Mouse (Mus musculus): ENCODE data around the gene Tmem100. TPM values are rescaled to one million over a fixed set of nuclear protein-coding genes. Genes with fewer than 3 reads are reported as not detected.

Tmem100 gene
- polyA plus RNA-seq, 1 experiment from 2014 or later: 13.6 TPM

DNA sequence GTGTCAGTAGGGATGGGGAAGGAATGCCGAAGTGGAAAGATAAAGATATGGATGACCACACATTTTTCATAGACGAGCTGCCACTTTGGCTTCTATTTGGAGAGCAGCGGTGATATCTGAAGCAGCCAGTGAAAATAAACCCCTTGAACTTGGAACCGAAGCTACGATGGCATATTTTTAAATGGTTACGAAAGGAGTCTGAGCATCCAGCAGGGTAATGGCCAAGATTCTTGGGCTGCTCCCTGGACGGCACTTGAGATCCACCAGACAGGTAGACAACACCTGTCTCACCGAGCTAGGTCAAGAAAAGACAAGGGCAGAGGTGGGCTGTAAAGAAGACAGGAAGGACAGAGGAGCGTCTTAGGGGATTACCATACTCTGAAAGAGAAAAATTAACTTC lies 17.1 kb downstream of the Tmem100 start:
- Histone ChIP-seq H3K36me3 (no peaks in the 10 kb centered on the region), H3K4me3 (no peak overlapping the region), H3K9me3 (no peaks in the 10 kb centered on the region), H3K4me1 (0 out of 2 replicates have a peak, but pooled peaks cover 2% of the 10 kb centered on the region), H3K27me3 (ENCODE audit: insufficient read depth, poor library complexity, severe bottlenecking) (no peaks in the 10 kb centered on the region), H3K27ac (no peak overlapping the region)
- no peak for DNase-seq (ENCODE audit: low spot score)
- 73% methylated on average over 9 of the region's 9 CpGs for WGBS

DNA sequence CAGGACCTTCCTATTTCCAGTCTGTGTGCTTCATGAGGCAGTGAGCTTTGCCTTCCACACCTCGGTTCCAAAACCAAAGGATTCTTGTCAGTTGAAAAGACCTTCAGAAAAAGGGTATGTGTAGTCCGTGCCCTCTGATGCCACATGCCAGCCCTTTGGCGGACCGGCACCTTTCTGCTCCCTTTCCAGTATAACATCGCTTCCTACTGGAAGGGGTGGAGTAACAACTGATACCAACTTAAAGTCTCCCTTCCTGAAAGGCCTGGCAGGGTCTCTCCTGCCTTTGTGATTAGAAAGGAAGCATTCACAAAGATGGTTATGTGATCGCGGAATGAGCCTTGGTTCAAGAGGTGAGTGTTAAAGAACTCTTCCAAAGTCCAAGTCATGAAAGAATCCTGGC lies 19.9 kb downstream of the Tmem100 start:
- Histone ChIP-seq H3K27me3 (ENCODE audit: insufficient read depth, poor library complexity, severe bottlenecking) (no peaks in the 10 kb centered on the region), H3K9me3 (no peaks in the 10 kb centered on the region), H3K4me1 (peaks cover 13% of the 10 kb centered on the region; the same call in 1 of the 2 replicates), H3K36me3 (no peaks in the 10 kb centered on the region), H3K27ac (no peak overlapping the region), H3K4me3 (no peak overlapping the region)
- WGBS: 74% methylated on average over 7 of the region's 7 CpGs
- DNase-seq (ENCODE audit: low spot score): no peak

DNA sequence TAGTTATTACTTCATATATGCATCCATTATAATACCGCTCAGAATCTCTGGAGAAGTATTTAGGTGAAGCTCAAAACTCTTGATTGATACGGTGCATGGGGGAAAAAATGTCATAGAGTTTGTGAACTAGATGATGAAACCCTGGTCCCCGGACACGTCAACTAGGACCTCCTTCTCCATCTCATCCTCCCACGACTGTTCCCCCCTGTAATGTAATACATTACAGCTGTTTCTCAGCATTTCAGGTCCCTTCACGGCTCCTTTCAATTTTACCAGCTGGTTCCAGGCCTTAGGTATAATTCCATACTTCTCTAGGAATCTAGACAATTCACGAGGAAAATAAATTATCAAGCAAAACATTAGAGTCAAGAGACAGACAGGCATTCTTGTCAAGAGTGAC lies 22.6 kb downstream of the Tmem100 start:
- 83% methylated on average over 7 of the region's 7 CpGs for WGBS
- peaks cover 10% of the 10 kb centered on the region; the same call in 1 of the 2 replicates for H3K4me1 ChIP-seq
- no peaks in the 10 kb centered on the region for H3K9me3 ChIP-seq

DNA sequence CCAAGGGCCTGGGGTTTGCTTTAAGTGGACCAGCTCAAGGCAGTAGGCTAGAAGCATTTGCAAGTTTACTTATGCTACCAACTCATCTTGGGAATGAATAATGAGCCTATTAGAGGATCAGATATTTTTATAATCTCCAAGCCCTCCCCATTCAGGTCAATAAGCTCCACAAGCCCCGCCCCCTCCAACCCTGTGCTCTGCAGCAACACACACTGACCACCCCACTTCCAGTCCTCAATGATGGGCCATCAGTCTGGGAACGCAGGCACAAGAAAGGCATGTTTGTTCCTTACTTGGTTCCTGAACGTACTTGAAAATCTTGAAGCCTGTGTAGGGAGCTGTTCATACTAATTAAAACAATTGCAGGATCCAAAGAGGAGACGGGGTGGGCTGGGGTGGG lies 23.7 kb downstream of the Tmem100 start:
- H3K9me3 ChIP-seq: no peaks in the 10 kb centered on the region
- H3K27me3 ChIP-seq (ENCODE audit: insufficient read depth, poor library complexity, severe bottlenecking): no peaks in the 10 kb centered on the region
- H3K27ac ChIP-seq: no peak overlapping the region
- no peak overlapping the region for H3K4me3 ChIP-seq
- no peak for DNase-seq (ENCODE audit: low spot score)
- 64% methylated on average over 4 of the region's 4 CpGs for WGBS
- peaks cover 10% of the 10 kb centered on the region; the same call in 1 of the 2 replicates for H3K4me1 ChIP-seq
- no peaks in the 10 kb centered on the region for H3K36me3 ChIP-seq

More for the DNA sequence above, 22.6 kb downstream of the Tmem100 start:
- no peaks in the 10 kb centered on the region for H3K36me3 ChIP-seq
- H3K27ac ChIP-seq: no peak overlapping the region
- DNase-seq (ENCODE audit: low spot score): no peak
- no peak overlapping the region for H3K4me3 ChIP-seq
- no peaks in the 10 kb centered on the region for H3K27me3 ChIP-seq (ENCODE audit: insufficient read depth, poor library complexity, severe bottlenecking)

DNA sequence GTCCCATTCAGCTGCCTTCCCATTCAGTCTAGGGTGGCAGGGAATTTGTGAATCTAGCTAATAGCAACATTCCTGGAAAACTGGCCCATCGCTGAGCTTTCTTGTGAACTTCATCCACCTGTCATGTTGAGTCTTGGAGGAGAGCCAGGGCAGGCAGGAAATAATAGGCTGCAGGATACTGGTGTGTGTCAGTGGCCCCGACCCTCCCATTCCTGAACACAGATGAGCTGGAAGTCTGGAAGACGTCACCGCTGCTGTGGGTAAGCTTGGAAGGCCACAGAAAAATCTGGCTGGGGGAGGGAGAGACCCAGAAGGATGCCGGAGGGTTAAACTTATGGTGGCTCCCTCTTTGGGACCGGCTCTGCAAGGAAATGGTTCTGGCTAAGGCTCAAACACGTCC lies 24.3 kb downstream of the Tmem100 start:
- WGBS: 43% methylated on average over 7 of the region's 7 CpGs
- no peak for DNase-seq (ENCODE audit: low spot score)
- Histone ChIP-seq H3K4me1 (peaks cover 10% of the 10 kb centered on the region; the same call in 1 of the 2 replicates), H3K36me3 (no peaks in the 10 kb centered on the region), H3K4me3 (no peak overlapping the region), H3K9me3 (0 out of 2 replicates have a peak, but pooled peaks cover 1% of the 10 kb centered on the region), H3K27me3 (ENCODE audit: insufficient read depth, poor library complexity, severe bottlenecking) (no peaks in the 10 kb centered on the region), H3K27ac (no peak overlapping the region)

DNA sequence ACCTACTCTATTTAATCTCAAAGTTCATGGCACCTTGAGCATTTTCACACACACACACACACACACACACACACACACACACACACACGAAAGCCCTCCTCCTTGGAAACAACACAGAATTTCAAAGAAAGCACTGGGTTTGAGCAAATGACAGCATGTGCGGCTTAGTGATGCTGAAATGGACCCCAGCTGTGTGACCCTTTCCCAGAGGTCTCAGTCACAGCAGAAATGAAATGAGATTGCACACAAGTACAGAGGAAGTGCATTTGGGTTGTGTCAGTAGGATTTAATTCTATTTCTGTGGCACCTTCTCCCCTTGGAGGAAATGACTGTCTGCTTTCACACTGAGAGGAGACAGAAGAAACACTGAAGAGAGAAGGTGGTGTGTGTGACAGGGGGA lies 26.9 kb downstream of the Tmem100 start:
- Histone ChIP-seq H3K36me3 (no peaks in the 10 kb centered on the region), H3K27ac (no peak overlapping the region), H3K4me3 (no peak overlapping the region), H3K9me3 (0 out of 2 replicates have a peak, but pooled peaks cover 4% of the 10 kb centered on the region), H3K27me3 (ENCODE audit: insufficient read depth, poor library complexity, severe bottlenecking) (no peaks in the 10 kb centered on the region), H3K4me1 (peaks cover 10% of the 10 kb centered on the region; the same call in 1 of the 2 replicates)
- 70% methylated on average over 2 of the region's 2 CpGs for WGBS
- no peak for DNase-seq (ENCODE audit: low spot score)

DNA sequence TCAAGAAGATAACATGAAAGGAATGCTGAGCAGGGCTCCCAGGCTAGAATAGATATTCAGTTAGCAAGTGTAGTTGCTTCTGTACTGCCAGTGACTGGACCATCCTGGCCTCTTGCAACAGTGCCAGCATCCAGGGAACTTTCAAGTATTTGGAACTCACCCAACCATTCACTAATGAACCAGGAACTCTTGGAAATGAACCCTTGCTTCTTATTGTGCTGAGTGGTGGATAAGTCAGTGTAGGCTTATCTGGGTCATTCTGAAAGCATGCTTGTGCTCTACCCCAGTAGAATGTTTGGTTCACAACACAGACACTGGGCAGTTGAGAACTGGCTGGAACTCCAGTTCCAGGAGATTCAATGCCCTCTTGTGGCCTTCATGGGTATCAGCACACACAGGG lies 29.1 kb downstream of the Tmem100 start:
- no peaks in the 10 kb centered on the region for H3K36me3 ChIP-seq
- no peak for DNase-seq (ENCODE audit: low spot score)
- 0 out of 2 replicates have a peak, but pooled peaks cover 7% of the 10 kb centered on the region for H3K4me1 ChIP-seq
- no peak overlapping the region for H3K4me3 ChIP-seq
- H3K27ac ChIP-seq: no peak overlapping the region
- H3K9me3 ChIP-seq: 0 out of 2 replicates have a peak, but pooled peaks cover 4% of the 10 kb centered on the region
- H3K27me3 ChIP-seq (ENCODE audit: insufficient read depth, poor library complexity, severe bottlenecking): no peaks in the 10 kb centered on the region

DNA sequence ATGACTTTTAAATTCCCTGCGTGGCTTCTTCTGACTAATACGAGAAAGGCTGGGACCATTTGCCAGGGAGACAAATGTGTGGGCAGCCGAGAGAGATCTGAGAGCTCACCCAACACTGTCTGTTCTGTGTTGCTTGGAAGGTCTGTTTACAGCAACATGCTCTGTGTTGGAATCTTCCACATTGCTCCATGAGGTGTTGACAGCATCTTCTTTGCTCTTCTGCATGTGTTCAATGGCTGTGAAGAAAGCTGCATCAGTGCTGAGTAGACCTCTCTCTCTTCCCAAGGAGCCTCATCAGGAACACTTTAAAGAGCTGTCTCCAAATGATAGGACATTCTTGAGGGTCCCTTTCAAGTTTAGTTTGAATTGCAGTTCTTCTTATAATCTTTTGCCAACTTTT lies 32.5 kb downstream of the Tmem100 start:
- Histone ChIP-seq H3K9me3 (0 out of 2 replicates have a peak, but pooled peaks cover 4% of the 10 kb centered on the region), H3K27me3 (ENCODE audit: insufficient read depth, poor library complexity, severe bottlenecking) (no peaks in the 10 kb centered on the region), H3K36me3 (no peaks in the 10 kb centered on the region), H3K27ac (no peak overlapping the region), H3K4me1 (no peaks in the 10 kb centered on the region), H3K4me3 (no peak overlapping the region)
- DNase-seq (ENCODE audit: low spot score): no peak
- WGBS: 54% methylated on average over 3 of the region's 3 CpGs

DNA sequence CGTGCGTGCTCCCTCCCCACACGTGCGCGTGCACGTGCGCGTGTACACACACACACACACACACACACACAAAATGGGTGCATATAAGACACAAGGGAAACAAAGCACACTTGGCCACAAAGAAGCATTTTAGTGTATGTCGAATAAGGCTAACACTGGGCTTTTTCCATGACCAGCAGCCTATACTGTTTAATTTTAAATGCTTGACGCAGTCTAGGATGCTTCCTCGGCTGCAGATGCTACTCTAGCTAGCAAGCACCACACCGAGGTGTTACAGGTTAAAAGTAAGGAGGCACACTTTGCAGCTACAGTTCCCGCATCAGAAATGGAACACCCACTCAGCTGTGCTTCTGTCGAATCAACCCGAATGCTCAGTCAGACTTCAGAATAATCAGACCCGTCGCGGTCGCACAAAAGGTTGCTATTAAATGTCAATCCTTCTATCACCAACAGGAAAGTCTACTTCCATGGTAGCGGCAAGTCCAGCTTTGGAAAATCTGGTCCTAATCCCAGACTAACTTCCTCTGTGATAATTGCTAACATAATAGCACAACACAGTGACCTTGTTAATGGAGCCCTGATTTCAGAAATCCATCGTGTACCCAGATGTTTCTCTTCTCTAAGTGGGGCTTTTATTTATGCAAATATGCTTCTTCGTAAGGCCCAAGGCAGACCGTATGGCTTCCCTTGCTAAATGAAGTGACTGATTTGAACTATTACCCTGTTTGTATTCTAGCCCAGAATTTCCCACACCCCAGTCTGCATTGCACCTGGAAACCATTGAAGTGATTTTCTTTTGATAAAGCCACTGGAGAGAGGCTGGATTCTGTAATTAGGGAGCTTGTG lies 36.5 kb downstream of the Tmem100 start:
- Histone ChIP-seq H3K36me3 (no peaks in the 10 kb centered on the region), H3K27me3 (ENCODE audit: insufficient read depth, poor library complexity, severe bottlenecking) (no peaks in the 10 kb centered on the region), H3K27ac (no peak overlapping the region), H3K9me3 (no peaks in the 10 kb centered on the region), H3K4me3 (no peak overlapping the region), H3K4me1 (0 out of 2 replicates have a peak, but pooled peaks cover under 1% of the 10 kb centered on the region)
- WGBS: 78% methylated on average over 23 of the region's 23 CpGs
- no peak for DNase-seq (ENCODE audit: low spot score)

DNA sequence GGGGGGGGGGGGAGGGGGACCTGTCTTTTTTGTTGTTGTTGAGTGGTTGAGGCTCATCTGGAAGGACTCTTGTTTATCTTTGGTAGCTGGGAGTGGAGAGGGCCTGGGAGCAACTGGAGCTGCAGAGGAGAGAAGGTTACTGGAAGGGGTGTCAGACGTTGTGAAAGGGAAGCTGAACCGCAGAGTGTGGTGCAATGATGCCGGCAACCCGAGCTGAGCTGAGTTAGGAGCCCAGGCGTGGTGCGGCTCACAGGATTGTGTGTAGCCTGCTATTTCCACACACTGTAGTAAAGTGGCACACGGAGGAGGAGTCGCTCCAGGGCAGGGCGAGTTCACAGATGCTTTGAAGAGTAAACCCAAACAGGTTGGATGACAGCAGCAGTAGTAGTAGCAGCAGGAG lies 41.6 kb downstream of the Tmem100 start:
- no peak for DNase-seq (ENCODE audit: low spot score)
- Histone ChIP-seq H3K9me3 (no peaks in the 10 kb centered on the region), H3K36me3 (no peaks in the 10 kb centered on the region), H3K27me3 (ENCODE audit: insufficient read depth, poor library complexity, severe bottlenecking) (no peaks in the 10 kb centered on the region), H3K4me3 (no peak overlapping the region; the same call in 1 of the 2 replicates), H3K27ac (no peak overlapping the region), H3K4me1 (peaks cover 14% of the 10 kb centered on the region)
- WGBS: 45% methylated on average over 9 of the region's 9 CpGs

DNA sequence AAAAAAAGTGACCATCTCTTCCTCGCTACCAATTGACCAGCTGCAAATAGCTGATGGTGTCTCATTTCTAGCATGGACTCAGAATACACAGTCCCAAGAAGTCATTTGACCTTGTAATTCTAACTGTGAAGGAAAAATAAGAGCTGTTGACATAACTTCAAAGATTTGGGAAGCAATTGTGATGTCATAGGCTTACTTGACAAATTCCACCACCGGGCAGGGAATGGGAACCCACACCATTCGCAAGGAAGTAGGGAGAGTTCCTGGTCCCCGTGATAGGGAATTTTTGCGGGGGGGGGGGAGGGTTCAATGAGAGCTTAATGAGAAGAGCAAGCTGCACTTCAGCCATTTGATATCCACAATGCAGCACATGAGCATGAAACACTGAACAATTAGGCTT lies 43.1 kb downstream of the Tmem100 start:
- 64% methylated on average over 5 of the region's 5 CpGs for WGBS
- no peak for DNase-seq (ENCODE audit: low spot score)
- Histone ChIP-seq H3K27ac (no peak overlapping the region), H3K27me3 (ENCODE audit: insufficient read depth, poor library complexity, severe bottlenecking) (no peaks in the 10 kb centered on the region), H3K36me3 (no peaks in the 10 kb centered on the region), H3K4me1 (peaks cover 14% of the 10 kb centered on the region), H3K4me3 (no peak overlapping the region), H3K9me3 (no peaks in the 10 kb centered on the region)

DNA sequence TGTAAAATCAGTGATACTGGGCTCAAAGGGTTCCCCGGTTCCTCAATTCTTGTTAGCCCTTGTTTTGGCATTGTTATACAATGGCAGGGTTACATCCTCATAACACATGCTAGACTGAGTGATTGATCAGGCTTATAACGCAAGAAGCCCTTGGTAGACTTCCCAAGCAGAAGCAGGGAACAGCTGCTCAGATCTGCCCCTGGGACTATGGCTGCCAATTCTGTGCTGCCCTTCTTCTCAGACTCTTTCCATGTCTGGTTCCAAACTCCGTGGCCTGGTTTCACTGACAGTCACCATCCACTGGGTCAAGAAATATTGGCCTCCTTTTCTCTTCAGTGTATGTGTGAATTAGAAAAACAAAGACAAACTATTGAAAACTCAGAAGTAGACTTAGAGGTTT lies 46.5 kb downstream of the Tmem100 start:
- 82% methylated on average over 3 of the region's 3 CpGs for WGBS
- no peaks in the 10 kb centered on the region for H3K36me3 ChIP-seq

DNA sequence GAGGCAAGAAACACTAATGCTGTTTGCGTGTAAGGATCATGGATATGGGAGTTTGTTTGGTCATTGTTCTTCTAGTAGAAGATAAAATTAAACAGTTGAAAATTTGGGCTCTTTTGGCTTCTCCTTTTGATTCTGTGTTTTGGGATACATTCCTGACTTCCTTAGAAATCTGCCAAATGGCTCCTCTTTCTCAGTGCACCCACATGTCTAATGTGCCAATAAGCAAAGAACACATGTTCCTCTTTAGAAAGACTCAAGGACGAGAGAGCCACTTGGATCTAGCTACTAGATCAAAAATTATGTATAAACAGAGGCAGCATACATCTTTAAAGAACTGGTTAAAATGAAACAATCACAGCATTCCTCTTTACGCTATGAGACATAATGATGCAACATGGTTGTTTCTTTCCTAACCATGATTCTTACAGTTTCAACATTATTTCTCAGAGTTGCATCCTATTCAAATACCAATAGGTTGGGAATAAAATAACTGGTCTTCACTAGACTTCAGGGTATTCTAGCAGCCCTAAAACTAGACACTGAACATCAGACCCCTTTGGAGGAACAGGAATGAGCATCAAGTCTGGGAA lies 50.6 kb downstream of the Tmem100 start:
- Histone ChIP-seq H3K4me3 (no peak overlapping the region), H3K27ac (no peak overlapping the region), H3K9me3 (no peaks in the 10 kb centered on the region), H3K4me1 (peaks cover 6% of the 10 kb centered on the region; the same call in 1 of the 2 replicates), H3K27me3 (ENCODE audit: insufficient read depth, poor library complexity, severe bottlenecking) (no peaks in the 10 kb centered on the region), H3K36me3 (no peaks in the 10 kb centered on the region)
- 83% methylated on average over 3 of the region's 3 CpGs for WGBS
- DNase-seq (ENCODE audit: low spot score): no peak

More for the DNA sequence above, 46.5 kb downstream of the Tmem100 start:
- Histone ChIP-seq H3K4me1 (peaks cover 15% of the 10 kb centered on the region), H3K27me3 (ENCODE audit: insufficient read depth, poor library complexity, severe bottlenecking) (no peaks in the 10 kb centered on the region), H3K4me3 (no peak overlapping the region), H3K9me3 (no peaks in the 10 kb centered on the region), H3K27ac (no peak overlapping the region)
- no peak for DNase-seq (ENCODE audit: low spot score)
